In genomic region chr4:136942761-136943160, GRCm38 (mm10) we compare ENCODE assay signal across 12 mouse cellular contexts. TPM values are rescaled to one million over a fixed set of nuclear protein-coding genes. Genes with fewer than 3 reads are reported as not detected.
DNase-seq lines count a peak whose midpoint lies in the region; ATAC-seq lines count a peak whose summit lies in the region.
"Had no signal": no experiment of that assay in that cellular context is flagged by ENCODE, and none has a peak within 500 bp of the region (broad histone marks: within the 10 kb centered on the region; RNA-seq: fewer than 3 reads in every experiment).

No protein-coding gene starts in this region.

- peaks cover 11% of the 10 kb centered on the region; the same call in 1 of the 2 replicates for H3K4me1 ChIP-seq in heart, embryonic 10.5 days
- H3K4me1 ChIP-seq in liver, embryonic 11.5 days (replicated peaks; ENCODE audit: control insufficient read depth, insufficient read depth, low read length): no peaks in the 10 kb centered on the region
- H3K4me1 ChIP-seq: liver, embryonic 15.5 days had no signal

- H3K36me3 ChIP-seq in heart, embryonic 10.5 days: no peaks in the 10 kb centered on the region
- H3K36me3 ChIP-seq in liver, embryonic 11.5 days (ENCODE audit: control insufficient read depth, insufficient read depth, low read length): no peaks in the 10 kb centered on the region
- H3K36me3 ChIP-seq: liver, embryonic 15.5 days had no signal

- DNase-seq in gastrocnemius, postnatal 10 days: peak; percentile 49
- no peak for DNase-seq in gastrocnemius, adult 18-20 months (ENCODE audit: low spot score)
- DNase-seq in MN1 (ENCODE audit: low spot score): peak; percentile 50
- no peak for DNase-seq in heart, embryonic 10.5 days (ENCODE audit: low spot score)
- peak; percentile 37 for DNase-seq in lung, postnatal 14 days
- no peak for DNase-seq in thymus, postnatal 36 days
- no peak for DNase-seq in liver, embryonic 11.5 days (ENCODE audit: low spot score)
- DNase-seq: kidney, adult 18-20 months; thymus, postnatal 4 days had no signal

- no peak overlapping the region for H3K27ac ChIP-seq in heart, embryonic 10.5 days
- H3K27ac ChIP-seq in liver, embryonic 11.5 days (ENCODE audit: low read depth, low read length): no peak overlapping the region
- H3K27ac ChIP-seq: liver, embryonic 15.5 days had no signal

- H3K27me3 ChIP-seq in heart, embryonic 10.5 days (ENCODE audit: insufficient read depth, poor library complexity, severe bottlenecking): peaks cover 100% of the 10 kb centered on the region
- H3K27me3 ChIP-seq in liver, embryonic 11.5 days (replicated peaks; ENCODE audit: control insufficient read depth, insufficient read depth, low read length): peaks cover 55% of the 10 kb centered on the region

- no peak overlapping the region for H3K9ac ChIP-seq in liver, embryonic 11.5 days (ENCODE audit: low read depth, low read length)
- H3K9ac ChIP-seq: liver, embryonic 15.5 days had no signal

- WGBS in heart, embryonic 10.5 days: 26% methylated on average over 18 of the region's 18 CpGs
- WGBS in liver, embryonic 11.5 days: 24% methylated on average over 18 of the region's 18 CpGs

- ATAC-seq in erythroid progenitor cell, adult 5-6 weeks (replicated peaks; ENCODE audit: low FRiP score, poor library complexity, severe bottlenecking): no peak
- no peak for ATAC-seq in liver, embryonic 11.5 days (replicated peaks; ENCODE audit: low FRiP score)

- H3K9me3 ChIP-seq in heart, embryonic 10.5 days: no peaks in the 10 kb centered on the region
- H3K9me3 ChIP-seq in liver, embryonic 11.5 days (ENCODE audit: control insufficient read depth, low read length): no peaks in the 10 kb centered on the region
- H3K9me3 ChIP-seq: liver, embryonic 15.5 days had no signal

- H3K4me3 ChIP-seq in heart, embryonic 10.5 days: peak overlapping the region; percentile 18; the same call in 1 of the 2 replicates
- no peak overlapping the region for H3K4me3 ChIP-seq in liver, embryonic 11.5 days (ENCODE audit: low read depth, low read length)
- H3K4me3 ChIP-seq: liver, embryonic 15.5 days had no signal

- H3K4me2 ChIP-seq in liver, embryonic 11.5 days: no peak overlapping the region
- H3K4me2 ChIP-seq: liver, embryonic 15.5 days had no signal

RNA-seq across cellular contexts. Expression of gene Epha8, which starts 13.9 kb away (rescaled TPM):
- under 1 TPM in 1 of 2 experiments, not detected in 1; 0.05 TPM for total RNA-seq in gastrocnemius, postnatal 10 days (2021)
- total RNA-seq in gastrocnemius, adult 18-20 months (2021): not detected
- 0.17 and 0.45 TPM in 2 replicates for polyA plus RNA-seq in heart, embryonic 10.5 days (2016; fragmentation: Nextera tagmentation; extraction: Ambion mirVana)
- not detected in 2 replicates for total RNA-seq in erythroid progenitor cell, adult 5-6 weeks (2015; ENCODE audit: low replicate concordance)
- total RNA-seq in erythroid progenitor cell, adult 5-6 weeks (2017; ENCODE audit: low replicate concordance): not detected in 2 replicates
- polyA plus RNA-seq in liver, embryonic 11.5 days (2014; fragmentation: Nextera tagmentation; extraction: Ambion mirVana): 0.21 and 0.22 TPM in 2 replicates

RNA-seq across cellular contexts. Expression of gene C1qa, which starts 44.2 kb away (rescaled TPM):
- total RNA-seq in gastrocnemius, postnatal 10 days (2021): 10 to 100 TPM; 23.3 to 23.8 TPM
- total RNA-seq in gastrocnemius, adult 18-20 months (2021): 10 to 100 TPM in 1 of 2 experiments, 1 to 10 TPM in 1; 8.7 to 15.2 TPM
- 1.3 and 4.2 TPM in 2 replicates for polyA plus RNA-seq in heart, embryonic 10.5 days (2016; fragmentation: Nextera tagmentation; extraction: Ambion mirVana)
- total RNA-seq in erythroid progenitor cell, adult 5-6 weeks (2015; ENCODE audit: low replicate concordance): 69.2 and 74.6 TPM in 2 replicates
- total RNA-seq in erythroid progenitor cell, adult 5-6 weeks (2017; ENCODE audit: low replicate concordance): 35.7 and 58.5 TPM in 2 replicates
- 32.5 and 37.8 TPM in 2 replicates for polyA plus RNA-seq in liver, embryonic 11.5 days (2014; fragmentation: Nextera tagmentation; extraction: Ambion mirVana)
- polyA plus RNA-seq: C2C12 had no signal

RNA-seq across cellular contexts. Expression of gene C1qc, which starts 49.9 kb away (rescaled TPM):
- 10 to 100 TPM; 22.7 to 23.9 TPM for total RNA-seq in gastrocnemius, postnatal 10 days (2021)
- 10 to 100 TPM in 1 of 2 experiments, 1 to 10 TPM in 1; 7.9 to 15.8 TPM for total RNA-seq in gastrocnemius, adult 18-20 months (2021)
- 1.3 and 4.7 TPM in 2 replicates for polyA plus RNA-seq in heart, embryonic 10.5 days (2016; fragmentation: Nextera tagmentation; extraction: Ambion mirVana)
- 66.2 and 68.5 TPM in 2 replicates for total RNA-seq in erythroid progenitor cell, adult 5-6 weeks (2015; ENCODE audit: low replicate concordance)
- 32.8 and 39.5 TPM in 2 replicates for total RNA-seq in erythroid progenitor cell, adult 5-6 weeks (2017; ENCODE audit: low replicate concordance)
- polyA plus RNA-seq in liver, embryonic 11.5 days (2014; fragmentation: Nextera tagmentation; extraction: Ambion mirVana): 40.4 and 42.0 TPM in 2 replicates
- polyA plus RNA-seq: C2C12 had no signal

RNA-seq across cellular contexts. Expression of gene C1qb, which starts 56.8 kb away (rescaled TPM):
- total RNA-seq in gastrocnemius, postnatal 10 days (2021): 10 to 100 TPM; 22.0 to 23.2 TPM
- total RNA-seq in gastrocnemius, adult 18-20 months (2021): 10 to 100 TPM in 1 of 2 experiments, 1 to 10 TPM in 1; 8.5 to 13.1 TPM
- polyA plus RNA-seq in heart, embryonic 10.5 days (2016; fragmentation: Nextera tagmentation; extraction: Ambion mirVana): 4.5 and 13.4 TPM in 2 replicates
- total RNA-seq in erythroid progenitor cell, adult 5-6 weeks (2015; ENCODE audit: low replicate concordance): 156 and 168 TPM in 2 replicates
- total RNA-seq in erythroid progenitor cell, adult 5-6 weeks (2017; ENCODE audit: low replicate concordance): 46.1 and 49.5 TPM in 2 replicates
- polyA plus RNA-seq in liver, embryonic 11.5 days (2014; fragmentation: Nextera tagmentation; extraction: Ambion mirVana): 77.7 and 81.2 TPM in 2 replicates
- polyA plus RNA-seq: C2C12 had no signal

Comparison
In these comparisons a context has a peak if more than half of its experiments do, and no peak if none do; other contexts are left out.
1. DNase-seq: peak in gastrocnemius, postnatal 10 days (single experiment), MN1 (single experiment) and lung, postnatal 14 days (single experiment); none in gastrocnemius, adult 18-20 months (single experiment), heart, embryonic 10.5 days (single experiment), thymus, postnatal 36 days (0 of 2) and liver, embryonic 11.5 days (single experiment).